Mouse (Mus musculus): ENCODE measurements around the gene Padi3. TPM values are rescaled to one million over a fixed set of nuclear protein-coding genes. Genes with fewer than 3 reads are reported as not detected.

The Padi3 gene
- polyA plus RNA-seq, 1 experiment = 0.03 TPM

DNA sequence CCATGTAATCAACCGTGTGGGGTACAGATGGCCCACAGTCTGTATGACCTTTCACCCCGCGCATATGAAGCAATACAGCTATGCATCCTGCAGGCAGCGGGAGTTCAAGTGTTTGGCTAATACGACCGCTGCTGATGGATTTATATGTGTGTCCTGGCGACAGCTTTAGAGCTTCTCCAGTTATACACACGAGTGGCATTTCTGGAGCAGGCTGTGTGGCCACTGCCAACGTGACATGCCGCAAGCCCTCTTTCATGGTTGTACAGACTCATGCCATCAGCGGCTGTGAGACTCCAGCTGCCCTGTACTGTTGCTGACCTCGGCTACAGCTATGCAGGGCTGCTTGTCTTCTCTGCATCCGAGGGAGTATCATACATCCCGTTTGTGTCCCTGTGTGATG lies 29.9 kb downstream of the Padi3 start:
- DNase-seq (ENCODE audit: low read depth) = no peak

- DNase-seq (ENCODE audit: low read depth) = no peak
These were observed 30.5 kb downstream of the Padi3 start for GRCm38 (mm10) chr4:140779803-140780397.

DNA sequence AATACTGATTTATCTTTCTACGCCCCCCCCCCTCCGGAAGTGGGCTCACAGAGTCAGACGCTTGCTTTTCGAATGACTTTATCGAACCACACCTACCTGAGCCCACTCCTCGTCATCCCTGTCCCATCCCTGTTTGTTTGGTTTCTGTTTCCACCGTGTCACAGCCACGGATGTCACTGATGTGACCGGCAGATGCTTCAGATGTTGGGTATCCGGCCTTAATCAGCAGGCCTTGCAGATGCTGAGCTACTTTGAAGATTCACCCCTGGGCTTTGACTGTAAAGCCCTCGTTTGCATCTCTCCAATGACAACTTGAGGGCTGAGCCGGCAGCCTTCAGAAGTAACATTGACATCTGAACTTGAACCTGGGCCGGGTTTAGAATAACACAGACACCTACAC lies 33.8 kb downstream of the Padi3 start:
- no peak for DNase-seq (ENCODE audit: low read depth)

DNA sequence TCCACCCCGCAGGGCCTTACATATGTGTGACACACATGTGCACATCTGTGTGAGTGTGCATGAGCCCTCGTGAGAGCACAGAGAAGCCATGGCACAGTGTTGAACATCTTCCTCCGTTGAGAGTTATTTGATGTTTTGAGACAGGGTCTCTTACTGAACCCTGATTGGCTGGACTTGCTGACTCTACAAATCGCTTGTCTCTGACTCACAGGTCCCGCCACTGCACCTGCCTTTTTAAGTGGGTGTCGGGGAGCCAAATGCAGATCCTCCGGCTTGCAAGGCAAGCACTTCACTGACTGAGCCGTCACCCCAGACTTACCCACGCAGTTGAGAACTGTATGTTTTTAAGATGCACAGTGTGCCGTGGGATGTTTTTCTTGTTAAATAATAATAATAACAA lies 34.6 kb downstream of the Padi3 start:
- no peak for DNase-seq (ENCODE audit: low read depth)

GRCm38 (mm10) chr4:140774893-140775292 lies 35.6 kb downstream of the Padi3 start:
- no peak for DNase-seq (ENCODE audit: low read depth)

GRCm38 (mm10) chr4:140774025-140774800 lies 36.2 kb downstream of the Padi3 start, which contains the start of gene Padi4:
Gene Padi4, minus strand, starts transcription at chr4:140774236.
- DNase-seq (ENCODE audit: low read depth) = no peak

- no peak for DNase-seq (ENCODE audit: low read depth)
These were observed 39.4 kb downstream of the Padi3 start for GRCm38 (mm10) chr4:140771091-140771490.

GRCm38 (mm10) chr4:140770433-140770832 lies 40.0 kb downstream of the Padi3 start:
- DNase-seq (ENCODE audit: low read depth) = no peak

- no peak for DNase-seq (ENCODE audit: low read depth)
These were observed 41.5 kb downstream of the Padi3 start for GRCm38 (mm10) chr4:140768973-140769372.

- DNase-seq (ENCODE audit: low read depth) = no peak
These were observed 44.5 kb downstream of the Padi3 start for GRCm38 (mm10) chr4:140765936-140766335.

DNA sequence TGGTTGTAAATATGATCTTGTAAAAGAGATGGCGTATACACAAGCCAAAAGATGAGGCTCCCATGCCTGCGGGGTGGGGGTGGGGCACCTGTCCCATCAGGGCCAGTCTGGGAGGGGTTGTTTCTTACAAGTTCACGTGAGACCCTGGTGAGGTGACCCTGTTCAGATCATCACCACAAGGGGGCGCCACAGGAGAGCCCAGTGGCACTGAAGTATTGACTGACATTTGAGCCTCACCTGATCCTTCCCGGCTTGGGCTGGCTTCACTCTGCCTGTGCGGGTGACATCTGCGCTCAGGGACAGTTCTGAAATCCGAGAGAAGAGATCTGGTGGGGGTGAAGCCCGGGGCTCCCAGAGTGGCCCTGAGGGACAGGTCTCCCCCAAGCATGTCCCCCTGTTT lies 47.3 kb downstream of the Padi3 start:
- no peak for DNase-seq (ENCODE audit: low read depth)

- no peak for DNase-seq (ENCODE audit: low read depth)
These were observed 48.8 kb downstream of the Padi3 start for GRCm38 (mm10) chr4:140761601-140762000.

- no peak for DNase-seq (ENCODE audit: low read depth)
These were observed 54.6 kb downstream of the Padi3 start for GRCm38 (mm10) chr4:140755811-140756210.

DNA sequence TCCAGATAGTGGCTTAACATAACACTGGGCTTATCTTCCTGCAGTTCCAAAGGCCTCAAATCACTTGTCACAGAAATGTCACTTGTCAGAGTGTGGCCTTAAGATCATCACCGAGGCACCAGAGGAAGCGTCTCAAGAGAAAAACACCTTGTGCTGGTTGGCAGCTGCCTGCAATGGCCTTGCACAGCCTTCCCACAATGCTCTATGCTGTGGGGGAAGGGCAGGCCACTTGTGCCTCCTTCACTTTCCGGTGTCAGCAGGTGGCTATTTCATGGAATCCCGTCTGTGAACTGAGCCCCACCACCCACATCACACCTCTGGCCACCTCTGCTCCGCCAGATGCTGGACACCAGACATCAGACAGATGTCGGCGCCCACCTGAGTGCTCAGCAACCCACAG lies 57.1 kb downstream of the Padi3 start:
- DNase-seq (ENCODE audit: low read depth) = no peak

DNA sequence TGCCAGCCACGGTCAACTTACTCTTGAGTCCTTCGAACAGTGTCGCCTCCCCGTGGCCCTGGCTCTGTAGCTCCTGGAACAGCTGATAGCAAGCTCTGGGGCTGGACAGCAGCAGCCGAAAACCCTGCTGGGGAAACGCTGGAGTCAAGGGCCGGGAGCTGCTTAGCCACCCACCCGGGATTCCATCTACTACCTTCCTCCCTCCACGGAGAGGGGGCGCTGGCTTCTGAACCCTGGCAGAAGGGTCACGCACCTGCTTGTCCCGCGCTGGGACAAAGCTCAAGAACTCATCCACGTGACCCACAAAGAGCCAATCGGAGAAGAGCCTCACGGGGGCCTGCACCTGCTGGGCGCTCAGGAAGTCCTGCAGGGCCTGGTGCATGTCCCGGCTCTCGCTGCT lies 60.1 kb downstream of the Padi3 start:
- no peak for DNase-seq (ENCODE audit: low read depth)

GRCm38 (mm10) chr4:140747978-140748377 lies 62.5 kb downstream of the Padi3 start:
- no peak for DNase-seq (ENCODE audit: low read depth)

GRCm38 (mm10) chr4:140744654-140745053 lies 65.8 kb downstream of the Padi3 start:
- DNase-seq (ENCODE audit: low read depth) = no peak

GRCm38 (mm10) chr4:140743086-140743485 lies 67.4 kb downstream of the Padi3 start:
- no peak for DNase-seq (ENCODE audit: low read depth)

DNA sequence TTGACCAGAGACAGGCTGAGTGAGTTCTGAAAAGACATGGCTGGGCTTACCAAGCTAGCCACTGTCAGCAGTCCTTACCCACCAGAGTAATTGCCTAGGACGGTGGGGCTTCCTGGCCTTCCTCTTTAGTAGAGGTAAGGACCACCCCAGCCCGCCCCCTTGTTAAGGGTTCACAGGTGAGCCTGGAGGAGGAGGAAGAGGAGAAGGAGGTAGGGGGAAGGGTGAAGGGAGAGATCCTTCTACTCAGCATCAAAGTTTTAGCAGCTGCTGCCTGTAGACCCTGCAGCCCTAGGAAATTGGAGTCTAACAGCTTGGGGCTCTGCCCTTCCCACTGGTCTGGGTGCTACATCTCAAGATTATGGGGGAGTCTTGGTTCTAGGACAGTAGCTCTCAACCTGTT lies 67.9 kb downstream of the Padi3 start, which contains the start of gene Padi6:
TSS of gene Padi6 (minus strand) at position 101 of the 400 bp plus-strand sequence.
- DNase-seq (ENCODE audit: low read depth) = no peak

DNA sequence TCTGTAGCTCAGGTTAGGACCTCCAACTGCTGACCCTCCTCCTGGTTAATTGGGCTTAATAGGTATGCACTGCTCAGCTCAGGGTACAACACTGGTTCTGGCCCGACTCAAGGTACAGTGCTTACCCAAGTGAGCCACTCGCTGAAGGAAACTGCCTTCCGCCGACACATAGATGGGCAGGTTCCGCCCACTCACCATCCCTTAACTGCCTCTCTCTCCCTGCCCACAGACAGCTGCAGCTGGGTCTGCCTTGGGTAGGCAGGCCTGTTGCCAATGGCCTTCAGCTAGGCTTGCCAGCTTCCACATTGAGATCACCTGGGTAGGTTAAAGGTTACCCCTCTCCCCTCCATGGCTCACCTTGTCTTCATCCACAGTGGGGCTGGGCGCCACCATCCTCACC lies 69.0 kb downstream of the Padi3 start:
- DNase-seq (ENCODE audit: low read depth) = no peak

- no peak for DNase-seq (ENCODE audit: low read depth)
These were observed 69.8 kb downstream of the Padi3 start for GRCm38 (mm10) chr4:140740655-140741054.
